Mouse (Mus musculus): ENCODE results near the gene Cbfa2t3.

- no peak for TF ChIP-seq CTCF (conservative IDR thresholded peaks at IDR 0.05; ENCODE audit: low read length)
- TF ChIP-seq NANOG (IDR thresholded peaks at IDR 0.05; ENCODE audit: borderline replicate concordance, low read length) = no peak
- no peak for TF ChIP-seq POU5F1 (IDR thresholded peaks at IDR 0.05; ENCODE audit: borderline replicate concordance, low read length)
These were observed 59.2 kb downstream of the Cbfa2t3 start for GRCm38 (mm10) chr8:122639521-122640248.

Data from E14TG2a.4 (cell line).